Mouse (Mus musculus) bone marrow, adult 2 months (tissue): ENCODE results near the gene Dusp13.

Source experiments
- CTCF ChIP-seq: fragments of 200-500 bp; IDR thresholded peaks from 2 replicates; pipeline ENCODE4 v1.5.1; 2011; ENCODE audit warnings: low read length, control low read depth; ENCODE audit not compliant: control insufficient read depth, insufficient read depth
- POLR2A ChIP-seq: fragments of 200-500 bp; IDR thresholded peaks from 2 replicates; pipeline ENCODE4 v1.6.1; 2011; ENCODE audit warnings: low read depth, mild to moderate bottlenecking, control low read depth, low read length, borderline replicate concordance; ENCODE audit not compliant: control insufficient read depth

GRCm38 (mm10) chr14:21761560-21761959 is 10.6 kb upstream of the Dusp13 start:
- TF ChIP-seq CTCF = no peak
- no peak for TF ChIP-seq POLR2A
